Mouse (Mus musculus) brown adipose tissue, adult 24 weeks (tissue): Measurements from ENCODE around the gene Aldh1l1. TPM values are rescaled to one million over a fixed set of nuclear protein-coding genes. Genes with fewer than 3 reads are reported as not detected.
A peak's percentile ranks its signal among the peaks of the same experiment; 100 is the strongest.

Experiments
- H3K27ac ChIP-seq: fragments of 200-500 bp; replicated peaks from 2 replicates; pipeline ENCODE4 v1.5.1; 2012; ENCODE audit warnings: low read depth, mild to moderate bottlenecking, low read length
- H3K4me1 ChIP-seq: fragments of 200-500 bp; 2 replicates; pipeline ENCODE4 v1.6.1; 2012; ENCODE audit warnings: low read length, mixed read lengths; ENCODE audit not compliant: control insufficient read depth, insufficient read depth, insufficient read length
- H3K4me3 ChIP-seq: fragments of 200-500 bp; 2 replicates; pipeline ENCODE4 v1.5.1; 2012; ENCODE audit warnings: low read depth, mild to moderate bottlenecking, low read length, moderate library complexity; ENCODE audit not compliant: insufficient read depth
- polyA plus RNA-seq: library from polyadenylated mRNA; stranded (reverse); fragments of >200 nt; gene quantifications from 2 replicates; pipeline ENCODE4 v1.2.4, GENCODE M21; 2012; ENCODE audit not compliant: missing spikeins, insufficient read depth, insufficient read length

Gene Aldh1l1
- polyA plus RNA-seq, 1 experiment, result 46.2 TPM

DNA sequence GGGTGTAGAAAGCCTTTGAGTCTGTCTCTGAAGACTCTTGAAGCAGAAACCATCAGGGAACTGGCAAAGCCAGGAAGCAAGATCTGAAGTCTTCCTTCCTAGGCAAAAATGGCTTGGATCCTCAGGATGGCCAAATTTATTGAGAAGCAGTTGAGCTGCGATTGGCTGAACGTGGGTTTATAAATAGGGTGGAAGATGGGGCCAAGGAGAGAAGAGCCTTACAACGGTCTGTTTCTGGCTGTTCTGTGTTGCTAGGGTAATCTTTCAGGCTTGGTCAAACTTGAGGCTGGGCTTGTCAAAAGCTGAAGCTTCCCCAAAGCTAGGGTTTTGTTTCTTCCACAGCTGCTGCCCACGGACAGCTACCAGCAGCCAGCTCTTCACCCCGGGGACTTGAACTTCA, 1.4 kb upstream of the Aldh1l1 start:
- no peak overlapping the region for H3K4me3 ChIP-seq
- H3K4me1 ChIP-seq, result no peaks in the 10 kb centered on the region
- H3K27ac ChIP-seq, result no peak overlapping the region

GRCm38 (mm10) chr6:90487531-90487930, 1.3 kb downstream of the Aldh1l1 start:
- Histone ChIP-seq H3K27ac (no peak overlapping the region), H3K4me3 (no peak overlapping the region), H3K4me1 (no peaks in the 10 kb centered on the region)

GRCm38 (mm10) chr6:90489532-90489931, 3.3 kb downstream of the Aldh1l1 start:
- Histone ChIP-seq H3K27ac (no peak overlapping the region), H3K4me1 (no peaks in the 10 kb centered on the region), H3K4me3 (no peak overlapping the region)

GRCm38 (mm10) chr6:90490976-90491375, 4.7 kb downstream of the Aldh1l1 start:
- Histone ChIP-seq H3K27ac (no peak overlapping the region), H3K4me1 (no peaks in the 10 kb centered on the region), H3K4me3 (no peak overlapping the region)

GRCm38 (mm10) chr6:90491956-90492744, 5.9 kb downstream of the Aldh1l1 start:
- Histone ChIP-seq H3K27ac (no peak overlapping the region), H3K4me3 (no peak overlapping the region), H3K4me1 (no peaks in the 10 kb centered on the region)

GRCm38 (mm10) chr6:90494155-90494554, 7.9 kb downstream of the Aldh1l1 start:
- H3K4me3 ChIP-seq, result no peak overlapping the region
- no peaks in the 10 kb centered on the region for H3K4me1 ChIP-seq
- no peak overlapping the region for H3K27ac ChIP-seq

GRCm38 (mm10) chr6:90494566-90494965, 8.3 kb downstream of the Aldh1l1 start:
- H3K27ac ChIP-seq, result no peak overlapping the region
- H3K4me3 ChIP-seq, result no peak overlapping the region
- H3K4me1 ChIP-seq, result no peaks in the 10 kb centered on the region

DNA sequence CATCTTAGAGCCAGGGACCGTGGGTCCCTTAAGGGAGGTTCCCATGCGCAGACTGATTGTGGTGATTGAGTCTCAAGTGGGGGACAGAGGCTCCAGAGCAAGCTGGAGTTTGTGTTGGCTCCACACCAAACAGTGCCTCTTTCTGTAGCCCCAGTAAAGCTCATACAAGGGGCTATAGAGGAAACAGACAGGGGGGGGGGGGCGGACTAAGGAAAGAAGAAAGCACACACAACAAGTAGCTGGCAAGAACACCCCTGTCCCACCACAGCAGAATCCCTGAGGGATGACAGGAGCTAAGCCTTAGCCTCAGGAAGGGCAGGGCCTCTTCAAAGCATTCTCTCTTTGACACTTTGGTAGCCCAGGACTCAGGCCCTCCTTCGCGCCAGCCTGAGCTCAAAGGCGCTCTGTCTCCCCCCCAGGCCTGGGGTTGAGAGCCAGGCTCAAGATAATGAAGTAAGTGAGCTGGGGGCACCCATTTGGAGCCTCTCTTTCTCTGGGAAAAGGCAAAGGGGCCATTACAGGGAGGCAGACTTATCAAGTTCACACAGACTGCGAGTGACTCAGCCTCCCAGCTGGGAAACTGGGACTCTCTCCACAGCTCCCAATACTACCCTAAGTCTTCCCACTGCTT, 9.2 kb downstream of the Aldh1l1 start:
- Histone ChIP-seq H3K4me3 (no peak overlapping the region), H3K4me1 (no peaks in the 10 kb centered on the region), H3K27ac (no peak overlapping the region)

DNA sequence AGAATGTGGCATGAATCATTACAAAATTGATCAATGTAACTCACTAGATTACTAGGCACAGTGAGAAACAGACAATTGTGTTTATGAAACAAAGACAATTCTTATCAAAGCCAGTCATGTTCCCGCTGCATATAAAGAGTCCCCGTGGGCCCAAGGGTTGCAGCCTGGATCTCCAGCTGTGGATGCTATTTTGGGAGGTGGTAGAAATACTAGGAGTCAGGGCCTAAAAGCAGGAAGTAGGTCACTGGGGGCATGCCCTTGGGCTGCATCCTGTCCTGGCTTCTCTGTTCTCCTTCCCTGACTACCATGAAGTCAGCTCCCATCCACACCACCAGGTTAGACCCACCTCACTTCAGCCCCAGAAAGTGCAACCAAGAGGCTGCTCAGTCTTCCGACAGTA, 10.0 kb downstream of the Aldh1l1 start:
- no peak overlapping the region for H3K27ac ChIP-seq
- no peaks in the 10 kb centered on the region for H3K4me1 ChIP-seq
- H3K4me3 ChIP-seq, result no peak overlapping the region

DNA sequence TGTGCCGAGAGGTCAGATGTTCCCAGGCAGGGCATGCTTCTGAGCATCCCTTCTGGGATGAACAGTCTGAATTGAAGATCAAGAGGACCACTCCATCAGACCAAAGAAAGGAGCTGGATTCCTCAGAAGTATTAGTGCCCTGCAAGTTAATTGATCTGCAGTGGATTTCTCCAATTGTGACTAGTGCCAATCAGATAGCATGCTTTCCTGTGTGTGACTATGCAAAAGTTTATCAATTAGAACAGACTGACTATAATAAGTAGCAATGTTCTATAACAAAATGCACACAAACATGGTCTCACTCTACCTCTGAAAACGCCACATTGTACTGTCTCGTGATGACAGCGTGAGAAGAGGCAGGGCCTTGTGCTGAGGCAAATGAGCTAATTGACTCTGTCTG, 13.3 kb downstream of the Aldh1l1 start:
- Histone ChIP-seq H3K4me3 (no peak overlapping the region), H3K27ac (no peak overlapping the region), H3K4me1 (peaks cover 4% of the 10 kb centered on the region; the same call in 1 of the 2 replicates)

DNA sequence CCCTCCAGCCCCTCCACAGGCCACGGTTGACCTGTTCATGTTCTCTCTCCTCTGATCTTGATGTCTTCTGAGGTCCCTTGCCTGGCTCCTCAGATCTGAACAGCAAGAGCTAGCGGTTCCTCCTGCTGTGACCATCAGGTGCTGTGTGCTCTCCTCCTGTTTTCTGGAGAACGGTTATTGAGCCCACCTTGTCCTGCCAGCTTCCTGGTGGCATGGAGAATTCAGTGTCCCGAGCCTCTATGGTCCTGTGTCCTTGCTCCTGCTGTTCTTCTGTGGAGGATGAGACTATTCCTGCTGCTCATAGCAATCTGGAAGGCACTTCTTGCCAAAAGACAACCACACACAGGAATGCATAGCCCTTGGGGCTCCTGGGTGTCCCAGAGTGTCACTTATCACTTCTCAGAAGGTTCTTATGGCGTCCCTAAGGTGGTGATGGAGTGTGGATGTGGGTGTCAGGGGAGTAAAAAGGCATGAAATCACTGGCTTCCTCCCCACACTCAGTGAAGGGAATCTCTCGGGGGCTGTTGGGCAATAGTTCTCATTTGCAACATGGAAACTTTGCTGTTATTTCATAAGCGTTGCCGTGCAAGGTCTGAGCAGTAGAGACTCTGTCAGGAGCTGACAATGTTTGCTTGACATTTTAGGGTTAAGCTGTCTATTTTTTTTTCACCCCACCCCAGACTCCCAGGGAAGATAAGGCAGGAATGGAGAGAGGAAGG, 15.2 kb downstream of the Aldh1l1 start:
- H3K4me1 ChIP-seq, result peaks cover 4% of the 10 kb centered on the region
- H3K4me3 ChIP-seq, result no peak overlapping the region
- no peak overlapping the region for H3K27ac ChIP-seq

DNA sequence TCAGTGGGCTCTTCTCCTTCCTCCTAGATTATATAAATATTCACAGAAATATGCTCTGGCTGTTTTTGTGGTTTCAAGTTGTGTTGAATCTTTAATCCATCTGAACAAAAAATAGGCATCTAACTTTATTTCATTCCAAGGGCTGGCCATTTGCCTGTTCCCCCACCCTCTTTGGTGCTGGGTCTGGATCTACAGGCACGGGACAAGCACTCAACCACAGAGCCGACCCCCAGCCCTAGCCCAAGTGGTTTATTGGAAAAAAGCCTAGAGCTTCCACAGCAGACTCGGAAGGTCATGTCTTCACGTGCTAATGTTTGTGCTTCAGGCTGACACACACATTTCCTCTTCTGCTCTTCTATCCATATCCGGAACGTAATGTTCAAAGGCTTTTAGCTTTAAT, 19.7 kb downstream of the Aldh1l1 start:
- Histone ChIP-seq H3K27ac (no peak overlapping the region), H3K4me3 (no peak overlapping the region), H3K4me1 (peaks cover 19% of the 10 kb centered on the region)

- Histone ChIP-seq H3K27ac (peak overlapping the region; percentile 15; the same call in 1 of the 2 replicates), H3K4me1 (peaks cover 19% of the 10 kb centered on the region), H3K4me3 (no peak overlapping the region)
Observed at GRCm38 (mm10) chr6:90506673-90507311, 20.6 kb downstream of the Aldh1l1 start.

DNA sequence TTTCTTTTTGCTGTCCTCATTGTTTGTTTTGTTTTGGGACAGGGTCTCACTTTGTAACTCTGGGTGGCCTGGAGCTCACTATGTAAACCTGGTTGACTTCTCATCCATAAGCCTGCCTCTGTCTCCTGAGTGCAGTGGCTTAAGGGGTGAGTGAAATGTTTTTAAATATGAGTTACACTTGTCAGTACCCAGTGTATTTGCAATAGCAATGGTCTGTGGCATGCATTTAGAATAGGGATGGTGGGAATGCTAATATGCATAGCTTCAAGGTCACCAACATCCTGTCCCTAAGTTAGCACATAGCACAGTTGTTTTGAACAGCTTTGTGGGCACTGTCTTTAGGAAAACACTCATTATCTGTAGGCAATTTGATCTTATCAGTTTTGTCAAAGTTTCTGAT, 21.2 kb downstream of the Aldh1l1 start:
- H3K27ac ChIP-seq, result no peak overlapping the region
- H3K4me1 ChIP-seq, result peaks cover 16% of the 10 kb centered on the region
- no peak overlapping the region for H3K4me3 ChIP-seq

GRCm38 (mm10) chr6:90508197-90508624, 22.0 kb downstream of the Aldh1l1 start:
- peaks cover 16% of the 10 kb centered on the region for H3K4me1 ChIP-seq
- H3K4me3 ChIP-seq, result no peak overlapping the region
- no peak overlapping the region for H3K27ac ChIP-seq
